ENCODE assay signal across 9 mouse cellular contexts in genomic region chr12:11437266-11437906, GRCm38 (mm10). TPM values are rescaled to one million over a fixed set of nuclear protein-coding genes. Genes with fewer than 3 reads are reported as not detected.
DNase-seq lines count a peak whose midpoint lies in the region; ATAC-seq and TF ChIP-seq lines count a peak whose summit lies in the region.
"Had no signal": no experiment of that assay in that cellular context is flagged by ENCODE, and none has a peak within 500 bp of the region (broad histone marks: within the 10 kb centered on the region; RNA-seq: fewer than 3 reads in every experiment).

No protein-coding gene starts in this region.

- H3K79me2 ChIP-seq in C2C12 (ENCODE audit: control insufficient read depth, insufficient read depth): no peaks in the 10 kb centered on the region
- H3K79me2 ChIP-seq in liver, adult 2 months (ENCODE audit: control insufficient read depth, insufficient read depth, low read length): no peaks in the 10 kb centered on the region

- no peaks in the 10 kb centered on the region for H3K79me3 ChIP-seq in C2C12 (ENCODE audit: low read depth)

- TF ChIP-seq CTCF in C2C12 (IDR thresholded peaks at IDR 0.05; ENCODE audit: control insufficient read depth, insufficient read depth, insufficient read length): peak; percentile 1
- peak; percentile 71 for TF ChIP-seq CTCF in liver, adult 2 months (IDR thresholded peaks at IDR 0.05; ENCODE audit: low read depth, low read length)

- H3K9me3 ChIP-seq in forebrain, embryonic 11.5 days (ENCODE audit: control insufficient read depth, low read length): no peaks in the 10 kb centered on the region
- no peaks in the 10 kb centered on the region for H3K9me3 ChIP-seq in heart, embryonic 15.5 days (replicated peaks)

- H3K9ac ChIP-seq in forebrain, embryonic 11.5 days (ENCODE audit: low read length): no peak overlapping the region
- H3K9ac ChIP-seq in heart, embryonic 15.5 days: no peak overlapping the region
- H3K9ac ChIP-seq in liver, adult 2 months (ENCODE audit: low read depth, low read length): no peak overlapping the region

- H3K27me3 ChIP-seq in C2C12 (ENCODE audit: control insufficient read depth, insufficient read depth, insufficient read length): peaks cover 7% of the 10 kb centered on the region
- H3K27me3 ChIP-seq in forebrain, embryonic 11.5 days (ENCODE audit: control insufficient read depth, insufficient read depth, low read length): peaks cover 7% of the 10 kb centered on the region; the same call in 1 of the 2 replicates
- H3K27me3 ChIP-seq in heart, embryonic 15.5 days: peaks cover 26% of the 10 kb centered on the region; the same call in 1 of the 2 replicates
- peaks cover 7% of the 10 kb centered on the region for H3K27me3 ChIP-seq in liver, adult 2 months (ENCODE audit: control insufficient read depth, insufficient read depth, low read length)

- ATAC-seq in forebrain, embryonic 11.5 days (replicated peaks; ENCODE audit: low FRiP score): peak; percentile 57
- ATAC-seq in heart, embryonic 15.5 days (replicated peaks; ENCODE audit: insufficient number of reproducible peaks, insufficient read depth, low FRiP score, low read depth): peak; percentile 36

- H3K27ac ChIP-seq in forebrain, embryonic 11.5 days (ENCODE audit: low read depth, low read length): no peak overlapping the region
- H3K27ac ChIP-seq in heart, embryonic 15.5 days: no peak overlapping the region
- H3K27ac ChIP-seq in liver, adult 2 months (replicated peaks; ENCODE audit: insufficient read depth, low read depth, low read length): no peak overlapping the region

- peaks cover 3% of the 10 kb centered on the region; the same call in 1 of the 2 replicates for H3K4me1 ChIP-seq in forebrain, embryonic 11.5 days (replicated peaks; ENCODE audit: control insufficient read depth, insufficient read depth, low read length)
- peaks cover 23% of the 10 kb centered on the region for H3K4me1 ChIP-seq in heart, embryonic 15.5 days (replicated peaks)
- peaks cover 4% of the 10 kb centered on the region for H3K4me1 ChIP-seq in liver, adult 2 months (ENCODE audit: control insufficient read depth, insufficient read depth, low read length)

- H3ac ChIP-seq in C2C12 (ENCODE audit: control insufficient read depth, insufficient read length, low read depth): no peak overlapping the region

- no peak for TF ChIP-seq POLR2A in liver, adult 2 months (IDR thresholded peaks at IDR 0.05; ENCODE audit: extremely low read depth, insufficient read depth, low read length)

- no peaks in the 10 kb centered on the region for H3K36me3 ChIP-seq in C2C12 (ENCODE audit: control insufficient read depth, insufficient read depth)
- no peaks in the 10 kb centered on the region for H3K36me3 ChIP-seq in forebrain, embryonic 11.5 days (ENCODE audit: control insufficient read depth, insufficient read depth, low read length)
- H3K36me3 ChIP-seq in heart, embryonic 15.5 days: no peaks in the 10 kb centered on the region
- H3K36me3 ChIP-seq in liver, adult 2 months (ENCODE audit: control insufficient read depth, insufficient read depth, low read length): no peaks in the 10 kb centered on the region

- DNase-seq in c-Kit-positive CD71-negative TER-119-negative erythroid progenitor cells, embryonic 14.5 days (ENCODE audit: low read depth): peak; percentile 35
- DNase-seq in forebrain, embryonic 11.5 days (ENCODE audit: low spot score): peak; percentile 94
- peak; percentile 84 for DNase-seq in kidney, postnatal 10 days
- DNase-seq in liver, adult 2 months (ENCODE audit: extremely low read depth, low read depth, low spot score): peak; percentile 28
- DNase-seq in neural tube, embryonic 10.5 days (ENCODE audit: extremely low spot score, low spot score): peak; percentile 87
- peak; percentile 11 for DNase-seq in thymus, postnatal 0 days (ENCODE audit: low spot score)

- no peak overlapping the region for H3K4me3 ChIP-seq in C2C12 (ENCODE audit: insufficient read depth, poor library complexity, severe bottlenecking)
- H3K4me3 ChIP-seq in forebrain, embryonic 11.5 days (ENCODE audit: low read depth, low read length): peak overlapping the region; percentile 33; the same call in 1 of the 2 replicates
- peak overlapping the region; percentile 51 for H3K4me3 ChIP-seq in heart, embryonic 15.5 days
- H3K4me3 ChIP-seq in liver, adult 2 months (ENCODE audit: insufficient read depth, low read depth, low read length): no peak overlapping the region

- WGBS in forebrain, embryonic 11.5 days: 20% methylated on average over 16 of the region's 17 CpGs
- WGBS in heart, embryonic 15.5 days: 20% methylated on average over 17 of the region's 17 CpGs
- 16% methylated on average over 17 of the region's 17 CpGs for WGBS in liver, adult 2 months

- peak overlapping the region; percentile 42; the same call in 1 of the 2 replicates for H3K4me2 ChIP-seq in forebrain, embryonic 11.5 days (ENCODE audit: low read depth, low read length, severe bottlenecking)
- H3K4me2 ChIP-seq in heart, embryonic 15.5 days: peak overlapping the region; percentile 86

TF ChIP-seq in C2C12, 6 proteins besides CTCF, POLR2A, EP300 and RAD21:
- no peak for TF ChIP-seq MYOG (IDR thresholded peaks at IDR 0.05; ENCODE audit: control insufficient read depth, extremely low read depth, insufficient read length)
- TF ChIP-seq MAX (IDR thresholded peaks at IDR 0.05): no peak
- TF ChIP-seq USF1 (IDR thresholded peaks at IDR 0.05; ENCODE audit: low read depth): no peak
- TF ChIP-seq CEBPB (IDR thresholded peaks at IDR 0.05; ENCODE audit: low read depth): no peak
- TF ChIP-seq FOSL1 (IDR thresholded peaks at IDR 0.05; ENCODE audit: insufficient read depth, low read length, poor library complexity, severe bottlenecking): no peak
- TF ChIP-seq MYOD1 (IDR thresholded peaks at IDR 0.05; ENCODE audit: control insufficient read depth, insufficient read length, low read depth): no peak

RNA-seq across cellular contexts. Expression of gene Vsnl1, which starts 1.0 kb away (rescaled TPM):
- not detected for polyA plus RNA-seq in C2C12 (2012; fragmentation: generic; extraction: Trizol)
- 0.51 and 0.99 TPM in 2 replicates for polyA plus RNA-seq in forebrain, embryonic 11.5 days (2014; fragmentation: Nextera tagmentation; extraction: Ambion mirVana)
- 9.0 and 9.9 TPM in 2 replicates for polyA plus RNA-seq in heart, embryonic 15.5 days (2015; fragmentation: Nextera tagmentation; extraction: Ambion mirVana)
- 0.20 TPM in 1 of 2 replicates, not detected in the other for total RNA-seq in liver, adult 2 months (2014; rRNA removed)
- not detected in 2 replicates for polyA plus RNA-seq in liver, adult 2 months (2012; rRNA removed)
- 0.14 and 0.17 TPM in 2 replicates for polyA plus RNA-seq in thymus, postnatal 0 days (2015; fragmentation: Nextera tagmentation; extraction: Ambion mirVana)
- total RNA-seq: MEL had no signal

RNA-seq across cellular contexts. Expression of gene Rad51ap2, which starts 18.5 kb away (rescaled TPM):
- polyA plus RNA-seq in C2C12 (2012; fragmentation: generic; extraction: Trizol): 0.01 TPM
- 0.11 and 0.24 TPM in 2 replicates for polyA plus RNA-seq in forebrain, embryonic 11.5 days (2014; fragmentation: Nextera tagmentation; extraction: Ambion mirVana)
- 0.18 and 0.29 TPM in 2 replicates for polyA plus RNA-seq in heart, embryonic 15.5 days (2015; fragmentation: Nextera tagmentation; extraction: Ambion mirVana)
- not detected in 2 replicates for total RNA-seq in liver, adult 2 months (2014; rRNA removed)
- polyA plus RNA-seq in liver, adult 2 months (2012; rRNA removed): not detected in 2 replicates
- polyA plus RNA-seq in thymus, postnatal 0 days (2015; fragmentation: Nextera tagmentation; extraction: Ambion mirVana): 0.07 TPM in 1 of 2 replicates, not detected in the other
- total RNA-seq: MEL had no signal

Comparison
In these comparisons a context has a peak if more than half of its experiments do, and no peak if none do; other contexts are left out.
1. H3K4me3 ChIP-seq: peak in forebrain, embryonic 11.5 days (single experiment) and heart, embryonic 15.5 days (single experiment); none in C2C12 (single experiment) and liver, adult 2 months (single experiment).
2. DNase-seq: peak in every context shown above with its lines; median percentile 94 in forebrain, embryonic 11.5 days; 87 in neural tube, embryonic 10.5 days; 84 in kidney, postnatal 10 days; 35 in c-Kit-positive CD71-negative TER-119-negative erythroid progenitor cells, embryonic 14.5 days; 28 in liver, adult 2 months; 11 in thymus, postnatal 0 days.